Mouse (Mus musculus): ENCODE measurements around the gene Il4ra. TPM values are rescaled to one million over a fixed set of nuclear protein-coding genes. Genes with fewer than 3 reads are reported as not detected.

Il4ra gene
- total RNA-seq, 2 experiments from 2014 or later = 9.4 to 9.5 TPM

DNA sequence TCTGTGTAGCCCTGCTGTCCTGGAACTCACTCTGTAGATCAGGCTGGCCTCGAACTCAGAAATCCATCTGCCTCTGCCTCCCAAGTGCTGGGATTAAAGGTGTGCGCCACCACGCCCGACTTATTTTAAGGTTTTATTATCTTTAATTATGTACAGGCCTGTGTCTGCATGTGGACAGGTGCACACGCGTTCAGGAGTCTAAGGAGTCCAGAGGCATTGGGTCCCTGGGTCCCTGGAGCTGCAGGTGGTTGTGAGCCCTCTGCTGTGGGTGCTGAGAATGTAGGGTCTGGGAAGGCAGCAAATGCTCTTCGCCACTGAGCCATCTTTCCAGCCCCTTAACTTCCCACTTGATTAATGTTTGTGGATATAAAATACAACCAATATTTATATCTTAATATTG is 63.5 kb downstream of the Il4ra start:
- intact Hi-C loops (cut with DNase I; ENCODE audit: low total_unique reads) = no loop called here

DNA sequence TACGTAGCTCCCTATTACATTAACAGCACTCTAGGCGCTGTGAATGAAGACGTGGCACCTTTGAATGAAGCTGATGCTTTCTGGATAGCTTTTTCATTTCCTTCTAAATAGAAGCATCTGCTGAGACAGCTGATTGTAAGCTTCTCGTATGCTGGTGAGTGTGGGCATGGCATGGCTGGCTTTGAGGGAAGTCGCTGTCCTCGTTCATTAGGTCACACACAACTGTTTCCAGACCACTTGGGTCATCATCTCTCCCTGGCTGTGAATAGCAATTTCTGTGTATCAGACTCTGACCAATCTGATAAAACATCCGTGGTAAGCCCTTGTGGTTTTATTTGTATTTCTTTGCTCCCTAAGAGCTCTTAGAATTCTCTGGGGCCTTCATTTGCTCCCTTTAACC is 66.1 kb downstream of the Il4ra start:
- intact Hi-C loops (cut with DNase I; ENCODE audit: low total_unique reads) = no loop called here
- DNase-seq = no peak

More for the DNA sequence above, 63.5 kb downstream of the Il4ra start:
- no peak for DNase-seq

DNA sequence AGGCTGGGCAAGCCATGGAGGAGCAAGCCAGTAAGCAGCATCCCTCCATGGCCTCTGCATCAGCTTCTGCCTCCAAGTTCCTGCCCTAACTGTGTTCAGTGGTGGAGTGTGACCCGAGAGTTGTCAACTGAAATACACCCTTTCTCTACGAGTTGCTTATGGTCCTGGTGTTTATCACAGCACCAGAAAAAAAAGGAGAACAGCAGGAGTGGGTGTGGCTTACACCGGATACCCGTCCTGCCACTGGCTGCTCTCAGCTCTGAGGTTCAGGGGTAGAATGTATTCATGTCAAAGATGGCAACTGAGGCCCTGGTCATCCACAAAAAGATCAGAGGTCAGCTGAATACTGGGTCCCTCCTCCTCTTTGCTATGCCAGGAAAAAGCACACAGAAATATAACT is 68.2 kb downstream of the Il4ra start:
- no peak for DNase-seq
- intact Hi-C loops (cut with DNase I; ENCODE audit: low total_unique reads) = no loop called here

DNA sequence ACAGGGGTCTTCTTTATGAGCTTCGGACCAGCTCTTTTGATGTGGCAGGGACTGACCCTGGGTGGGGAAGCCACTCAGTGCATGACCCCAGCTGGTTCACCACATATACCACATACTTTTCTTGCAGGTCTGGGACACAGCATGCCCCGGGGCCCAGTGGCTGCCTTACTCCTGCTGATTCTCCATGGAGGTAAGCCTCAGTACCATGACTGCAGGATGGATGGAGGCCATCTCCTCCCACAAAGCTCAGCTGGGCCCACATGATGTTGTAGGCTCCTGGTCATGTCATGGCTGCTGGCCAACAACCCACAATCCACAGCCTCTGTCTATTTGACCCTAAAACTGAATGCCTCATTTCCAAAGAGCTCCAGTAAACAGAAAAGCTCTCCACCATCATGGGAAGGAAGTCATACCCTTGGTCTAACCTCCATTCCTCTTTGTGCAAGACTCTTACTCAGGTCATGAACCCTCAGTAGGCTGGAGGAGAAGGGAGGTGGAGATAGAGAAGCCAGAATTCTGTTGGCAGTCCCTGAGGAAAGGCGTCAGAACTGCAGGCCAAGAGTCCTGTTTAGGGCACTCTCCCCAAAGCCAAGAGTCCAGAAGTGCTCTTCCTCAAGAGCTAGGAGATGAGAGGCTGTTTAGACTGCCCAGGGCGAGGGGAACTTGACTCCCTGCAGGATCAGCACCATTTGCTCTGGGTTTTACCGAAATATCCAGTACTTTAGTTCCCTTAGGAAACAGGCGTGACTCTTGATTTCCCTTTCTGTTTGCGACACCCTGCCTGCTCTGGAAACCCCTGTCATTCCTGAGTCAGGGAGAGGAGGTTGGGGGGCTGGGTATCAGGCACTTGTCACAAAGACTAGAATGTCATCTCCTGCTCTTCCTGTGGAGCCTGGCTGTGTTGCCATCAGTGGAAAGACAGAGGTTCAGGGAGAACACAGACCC is 71.1 kb downstream of the Il4ra start:
- DNase-seq = no peak
- intact Hi-C loops (cut with DNase I; ENCODE audit: low total_unique reads) = no loop called here

DNA sequence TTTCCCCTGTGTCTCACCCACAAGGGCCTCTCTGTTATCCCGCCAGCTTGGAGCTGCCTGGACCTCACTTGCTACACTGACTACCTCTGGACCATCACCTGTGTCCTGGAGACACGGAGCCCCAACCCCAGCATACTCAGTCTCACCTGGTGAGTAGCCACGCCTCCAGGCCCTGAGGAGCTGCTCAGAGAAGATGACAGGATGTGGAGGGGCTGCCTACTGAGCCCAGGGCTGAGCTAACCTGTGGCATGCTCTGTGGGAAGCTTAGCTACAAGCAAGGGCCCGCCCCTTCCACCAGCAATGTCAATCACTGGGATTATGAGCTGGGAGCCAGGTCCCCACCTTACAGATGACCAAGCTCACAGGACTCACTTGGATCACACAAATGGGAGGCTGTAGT is 73.3 kb downstream of the Il4ra start:
- intact Hi-C loops (cut with DNase I; ENCODE audit: low total_unique reads) = no loop called here
- DNase-seq = no peak

DNA sequence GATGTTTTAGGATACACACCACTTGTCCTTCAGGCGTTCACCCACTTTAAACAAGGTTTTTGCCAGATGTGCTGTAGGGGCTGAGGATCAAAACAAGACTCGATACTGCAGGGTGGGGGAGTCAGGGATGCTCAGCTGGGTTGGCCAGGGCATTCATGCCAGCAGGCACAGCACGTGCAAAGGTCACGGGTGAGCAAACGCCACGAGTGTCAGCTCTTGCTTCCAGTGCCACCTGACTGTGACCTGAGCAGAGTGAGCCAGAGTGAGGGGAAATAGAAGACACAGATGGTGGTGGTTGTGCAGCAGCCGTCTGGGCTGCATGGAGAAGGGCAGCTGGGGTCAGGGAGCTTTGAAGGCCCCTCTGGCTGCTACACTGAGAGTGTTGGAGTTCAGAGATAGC is 73.9 kb downstream of the Il4ra start:
- intact Hi-C loops (cut with DNase I; ENCODE audit: low total_unique reads) = no loop called here
- no peak for DNase-seq

Other genes starting within 250 kb of the Il4ra start
- 1 to 10 TPM; 4.3 to 4.9 TPM for gene Kdm8, start 107.4 kb upstream of the Il4ra start, total RNA-seq (2021)
- 10 to 100 TPM; 12.2 to 13.4 TPM for gene Nsmce1, start 60.5 kb upstream of the Il4ra start, total RNA-seq (2021)
- gene Il21r, start 51.3 kb downstream of the Il4ra start, total RNA-seq (2021) = under 1 TPM; 0.09 to 0.10 TPM
- gene Gtf3c1, start 155.7 kb downstream of the Il4ra start, total RNA-seq (2021) = 10 to 100 TPM; 29.9 to 31.9 TPM
- 1 to 10 TPM; 5.2 to 6.4 TPM for gene D430042O09Rik, start 155.8 kb downstream of the Il4ra start, total RNA-seq (2021)